Mouse (Mus musculus) ovary, adult 18-20 months (tissue): Measurements from ENCODE around the gene Vmn1r189.
"Not testable (repeated sequence)": the region's sequence is repeated elsewhere in the genome, so short reads cannot be mapped to it uniquely, and the experiment has no call there.

Experiments
- DNase-seq: peaks from one replicate; pipeline ENCODE4 v3.0.0; 2022; ENCODE audit warnings: low spot score, mixed read lengths

The Vmn1r189 gene

DNA sequence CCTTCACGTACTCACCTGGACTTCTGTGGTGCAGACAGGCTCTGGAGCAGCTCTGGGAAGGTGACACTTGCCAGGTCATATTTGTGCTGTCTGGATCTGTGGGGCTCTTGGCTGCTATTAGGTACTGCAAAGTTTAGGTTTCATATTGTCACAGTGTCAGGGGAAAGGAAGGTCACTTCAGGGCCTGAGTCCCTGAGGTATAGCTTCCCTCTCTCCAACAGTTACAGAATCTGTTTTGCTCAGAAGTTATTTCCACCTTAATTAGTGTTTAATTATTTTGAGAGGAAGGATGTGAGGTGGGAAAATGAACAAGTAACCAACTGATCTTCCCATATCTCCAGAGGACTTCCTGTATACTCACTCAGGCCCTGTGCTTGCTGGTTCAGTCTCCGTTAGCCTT lies at the start of gene Vmn1r189:
TSS of gene Vmn1r189 (minus strand) at position 101 of the 400 bp plus-strand sequence.
- DNase-seq: not testable (repeated sequence)

GRCm38 (mm10) chr13:22136495-22137293 lies 31.1 kb upstream of the Vmn1r189 start:
- not testable (repeated sequence) for DNase-seq

GRCm38 (mm10) chr13:22084140-22084539 lies 21.5 kb downstream of the Vmn1r189 start, which contains the start of gene Vmn1r188:
TSS of gene Vmn1r188 (plus strand) at chr13:22084440.
- DNase-seq: not testable (repeated sequence)

DNA sequence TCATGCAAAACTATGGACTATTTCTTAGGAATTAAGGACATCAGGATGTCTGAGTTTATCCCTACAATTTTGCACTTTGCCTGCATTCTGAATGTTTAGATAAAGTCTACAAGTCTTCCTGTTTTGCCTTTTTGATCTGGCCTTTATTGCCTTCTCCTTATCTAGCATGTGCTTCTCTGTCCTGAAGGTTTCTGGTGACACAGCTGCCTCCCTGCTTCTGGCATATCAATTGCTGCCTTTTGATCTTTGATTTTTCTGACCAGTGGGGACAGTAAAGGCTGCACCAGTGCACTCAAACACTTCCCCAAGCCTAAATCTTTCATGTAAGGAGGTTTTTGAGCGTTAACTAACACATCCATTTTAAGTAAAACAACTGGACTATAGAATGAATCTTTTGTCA lies 42.2 kb downstream of the Vmn1r189 start:
- no peak for DNase-seq

DNA sequence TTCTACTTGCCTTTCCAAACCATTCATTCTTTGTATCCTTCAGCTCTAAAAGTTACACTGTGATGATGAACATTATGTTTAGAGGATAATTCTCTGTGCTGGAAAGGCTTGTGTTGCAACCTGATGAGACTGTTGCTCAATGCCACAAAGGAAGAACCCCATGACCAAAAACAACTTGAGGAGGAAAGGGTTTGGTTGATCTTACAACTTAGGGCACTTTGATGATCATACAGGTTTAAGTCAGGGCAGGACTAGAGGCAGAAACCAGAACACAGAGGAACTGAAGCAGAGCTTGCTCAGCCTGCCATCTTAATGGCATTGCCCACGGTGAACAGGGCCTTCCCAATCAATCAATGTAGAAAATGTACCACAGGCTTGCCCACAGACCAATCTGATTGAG lies 44.2 kb downstream of the Vmn1r189 start:
- no peak for DNase-seq

DNA sequence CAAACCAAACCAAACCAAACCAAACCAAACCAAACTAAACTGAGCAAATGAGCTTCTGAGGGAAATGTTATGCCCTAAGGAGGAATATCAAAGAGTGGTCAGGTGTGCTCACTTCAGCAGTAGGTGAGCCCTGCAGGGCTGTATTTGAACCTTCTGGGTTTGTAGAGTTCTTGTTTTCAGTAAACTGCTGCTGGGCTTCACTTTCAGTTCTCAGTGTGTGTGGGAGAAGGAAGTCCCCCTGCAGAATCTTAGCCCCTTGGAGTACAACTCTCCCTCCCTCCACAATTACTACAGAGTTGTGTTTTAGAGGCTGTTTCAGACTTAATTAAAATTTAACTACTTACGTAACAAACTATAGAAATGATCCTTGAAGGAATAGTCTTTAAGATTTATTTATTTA lies 51.9 kb downstream of the Vmn1r189 start:
- no peak for DNase-seq

DNA sequence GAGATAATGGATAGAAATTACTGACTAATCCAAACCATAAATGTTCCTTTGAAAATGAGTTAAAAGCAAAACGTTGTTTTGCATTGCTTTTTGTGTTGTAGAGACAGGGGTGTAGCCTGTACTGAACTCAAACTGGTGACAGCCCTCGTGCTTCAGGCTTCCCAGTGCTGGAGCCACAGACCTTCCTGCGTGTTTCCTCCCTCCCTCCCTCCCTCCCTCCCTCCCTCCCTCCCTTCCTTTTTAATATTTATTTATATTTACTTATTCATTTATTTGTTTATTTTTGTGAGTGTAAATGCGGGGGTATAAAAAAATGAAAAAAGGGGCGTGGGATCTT lies 54.1 kb downstream of the Vmn1r189 start:
- no peak for DNase-seq

DNA sequence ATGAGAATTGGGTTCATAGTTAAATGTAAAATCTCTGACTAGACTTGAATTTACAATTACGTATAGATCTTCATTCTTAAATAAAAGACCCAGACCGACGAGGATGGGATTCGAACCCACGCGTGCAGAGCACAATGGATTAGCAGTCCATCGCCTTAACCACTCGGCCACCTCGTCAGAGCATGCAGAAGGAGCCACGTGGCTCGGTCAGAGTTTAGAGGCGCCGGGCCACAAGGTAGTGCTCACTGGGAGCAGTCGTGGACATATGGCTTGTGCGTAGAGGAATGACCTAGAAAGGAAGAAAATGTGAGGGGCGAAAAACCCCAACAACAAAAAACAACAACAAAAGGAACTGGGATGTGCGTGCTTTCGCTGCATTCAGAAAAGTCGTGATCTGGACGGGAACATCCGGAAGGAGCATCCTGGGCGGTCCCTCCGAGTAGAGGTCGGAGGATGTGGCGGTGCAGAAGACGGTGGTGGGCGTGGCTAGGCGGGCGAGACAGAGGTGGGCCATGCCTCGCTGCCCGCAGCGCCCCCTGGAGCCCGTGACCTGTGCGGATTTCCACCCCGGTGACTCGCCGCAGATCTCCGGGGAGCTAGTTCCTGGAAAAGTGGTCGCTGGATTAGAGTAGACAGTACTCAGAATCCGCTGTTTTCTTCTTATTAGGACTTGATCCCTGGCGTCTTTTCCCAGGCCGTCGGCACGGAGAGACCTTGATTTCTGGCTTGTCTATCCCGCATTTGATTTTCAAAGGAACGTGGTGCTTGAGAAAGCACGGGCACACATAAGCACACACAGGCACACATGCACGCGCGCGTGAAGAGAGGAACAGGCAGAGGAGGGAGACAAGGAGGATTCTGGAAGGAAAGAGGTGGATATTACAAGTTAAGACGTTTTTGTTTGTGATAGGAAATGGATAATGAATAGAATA lies 54.8 kb downstream of the Vmn1r189 start:
- DNase-seq: peak; percentile 86
